Mouse (Mus musculus): ENCODE measurements at regions not wholly inside any gene's neighbourhood (a gene's known extent, or its start where the extent isn't known, plus 50 kb on each side); places are given as distances from the start of the nearest gene placed in this dataset.

DNA sequence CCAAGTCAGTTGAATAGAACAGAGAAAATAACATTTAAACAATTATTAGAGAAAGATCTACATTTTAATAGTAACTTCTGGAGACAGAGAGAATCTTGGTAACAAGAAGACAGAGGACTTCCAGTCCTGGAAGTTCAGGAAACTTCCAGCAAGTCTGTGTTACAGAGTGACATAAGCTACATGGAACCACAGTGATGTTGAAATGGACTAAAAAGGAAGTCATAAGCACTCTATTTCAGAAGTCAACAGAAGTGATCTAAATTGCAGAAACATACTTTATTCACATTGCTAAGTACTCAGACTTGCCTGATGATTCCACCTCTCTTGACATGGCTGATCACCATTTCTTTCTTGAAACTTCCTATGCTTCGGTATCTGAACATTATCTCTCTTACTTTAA lies 1051.7 kb downstream of the 5730522E02Rik start:
- ATAC-seq (ENCODE audit: low FRiP score) = no peak
- Histone ChIP-seq H3K4me2 (no peak overlapping the region), H3K27ac (no peak overlapping the region), H3K27me3 (no peaks in the 10 kb centered on the region), H3K9ac (no peak overlapping the region), H3K4me3 (replicated peaks) (no peak overlapping the region), H3K36me3 (replicated peaks) (no peaks in the 10 kb centered on the region), H3K9me3 (no peaks in the 10 kb centered on the region), H3K4me1 (peaks cover 19% of the 10 kb centered on the region)
- 89% methylated on average over 1 of the region's 1 CpGs for WGBS

DNA sequence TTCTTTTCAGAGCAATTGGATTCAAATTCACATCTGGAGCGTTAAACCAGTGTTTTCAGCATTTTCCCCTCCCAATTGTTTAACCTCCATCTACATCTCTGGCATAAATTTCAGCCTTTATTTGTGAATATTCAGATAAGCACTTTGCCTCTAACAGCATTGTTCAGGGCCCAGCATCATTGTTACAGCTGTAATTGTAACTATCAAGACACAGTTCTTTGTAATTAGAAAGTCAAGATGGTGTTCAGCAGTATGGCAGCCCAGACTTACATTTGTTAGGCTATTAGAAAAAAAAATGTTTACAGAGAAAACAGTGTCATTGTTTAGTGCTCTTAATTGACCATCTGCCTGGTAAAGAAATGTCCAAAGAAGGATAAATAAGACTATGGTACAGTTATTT lies 1042.6 kb downstream of the 5730522E02Rik start:
- WGBS = 56% methylated on average over 1 of the region's 1 CpGs
- Histone ChIP-seq H3K9ac (no peak overlapping the region), H3K9me3 (no peaks in the 10 kb centered on the region), H3K27me3 (no peaks in the 10 kb centered on the region), H3K4me2 (no peak overlapping the region), H3K4me1 (no peaks in the 10 kb centered on the region), H3K27ac (no peak overlapping the region), H3K36me3 (replicated peaks) (no peaks in the 10 kb centered on the region), H3K4me3 (replicated peaks) (no peak overlapping the region)
- ATAC-seq (ENCODE audit: low FRiP score) = no peak

DNA sequence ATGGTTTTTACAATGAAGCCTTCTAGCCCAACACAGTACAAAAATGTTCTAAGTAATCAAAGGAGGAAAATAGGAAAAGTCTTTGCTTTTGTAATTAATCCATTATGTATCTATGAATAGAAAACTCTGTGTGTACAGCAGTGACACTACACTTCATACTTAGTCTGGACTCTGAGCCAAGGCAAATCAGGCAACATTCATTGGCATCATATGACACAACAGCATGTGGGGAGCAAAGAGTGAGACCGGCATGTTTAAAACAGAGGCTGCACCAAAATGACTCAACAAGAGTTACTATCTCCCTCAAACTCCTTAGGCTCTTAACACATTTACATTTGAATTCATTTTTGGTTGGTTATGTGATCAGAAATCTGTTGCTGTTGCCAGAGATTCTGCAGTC lies 1039.5 kb downstream of the 5730522E02Rik start:
- ATAC-seq (ENCODE audit: low FRiP score) = no peak
- no peaks in the 10 kb centered on the region for H3K27me3 ChIP-seq

More for the DNA sequence above, 1039.5 kb downstream of the 5730522E02Rik start:
- Histone ChIP-seq H3K9ac (no peak overlapping the region), H3K4me1 (no peaks in the 10 kb centered on the region), H3K4me3 (replicated peaks) (no peak overlapping the region), H3K36me3 (replicated peaks) (no peaks in the 10 kb centered on the region), H3K9me3 (no peaks in the 10 kb centered on the region), H3K4me2 (no peak overlapping the region), H3K27ac (no peak overlapping the region)
- 74% methylated on average over 1 of the region's 1 CpGs for WGBS
